Mouse (Mus musculus): ENCODE data around the gene Olfr547.
"Not testable (repeated sequence)": the region's sequence is repeated elsewhere in the genome, so short reads cannot be mapped to it uniquely, and the experiment has no call there.

Olfr547 gene

DNA sequence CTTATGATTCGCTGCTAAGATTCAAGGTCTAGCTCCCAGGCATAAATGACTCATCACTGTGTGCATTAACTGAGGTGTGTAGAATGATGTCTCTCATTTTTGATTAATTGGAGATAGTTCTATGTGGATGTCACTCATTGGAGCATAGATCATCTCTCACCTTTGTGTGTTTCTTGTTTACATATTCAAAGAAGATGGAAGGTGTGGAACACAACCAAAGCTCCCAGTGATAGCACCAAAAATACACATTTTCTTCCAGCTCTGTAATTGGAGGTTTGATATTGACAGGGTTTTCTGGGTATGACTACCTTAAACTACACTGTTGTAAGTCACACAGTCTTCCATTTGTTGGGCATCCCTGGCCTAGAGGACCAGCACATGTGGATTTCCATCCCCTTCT is at the start of gene Olfr547:
Olfr547 (plus strand) TSS at position 301 of the 400 bp plus-strand sequence.
- DNase-seq (ENCODE audit: low spot score in 2 of 2), result no peak

GRCm38 (mm10) chr7:102484766-102485165 is 49.8 kb upstream of the Olfr547 start:
- not testable (repeated sequence) for DNase-seq (ENCODE audit: low spot score in 2 of 2)

GRCm38 (mm10) chr7:102486105-102486504 is 48.4 kb upstream of the Olfr547 start:
- no peak for DNase-seq (ENCODE audit: low spot score in 2 of 2)

GRCm38 (mm10) chr7:102488161-102488560 is 46.4 kb upstream of the Olfr547 start, which contains the start of gene Olfr544:
Olfr544 (minus strand) TSS chr7:102488313.
- DNase-seq (ENCODE audit: low spot score in 2 of 2), result no peak

DNA sequence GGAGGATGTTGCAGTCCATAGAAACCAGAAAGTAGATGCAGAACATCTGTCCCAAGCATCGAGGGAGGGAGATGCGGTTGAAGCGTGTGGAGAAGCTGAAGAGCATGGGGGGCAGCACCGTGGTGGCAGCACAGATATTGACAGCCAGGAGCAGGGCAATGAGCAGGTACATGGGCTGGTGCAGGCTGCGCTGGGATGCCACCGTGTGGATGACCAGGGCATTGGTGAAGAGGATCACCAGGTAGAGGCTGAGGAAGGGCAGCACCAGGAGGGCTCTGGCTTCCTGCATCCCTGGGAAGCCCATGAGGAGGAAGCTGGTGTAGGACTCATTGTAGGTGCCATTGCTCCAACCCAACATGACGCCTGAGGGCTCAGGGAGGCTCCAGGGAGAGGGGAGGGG is 40.1 kb upstream of the Olfr547 start:
- not testable (repeated sequence) for DNase-seq (ENCODE audit: low spot score in 2 of 2)

- no peak for DNase-seq (ENCODE audit: low spot score in 2 of 2)
These were observed 35.1 kb upstream of the Olfr547 start, which contains the start of gene Olfr545 for GRCm38 (mm10) chr7:102499473-102499872. Olfr545 (minus strand) TSS chr7:102499573.

GRCm38 (mm10) chr7:102501986-102502385 is 32.6 kb upstream of the Olfr547 start:
- DNase-seq (ENCODE audit: low spot score in 2 of 2), result no peak

DNA sequence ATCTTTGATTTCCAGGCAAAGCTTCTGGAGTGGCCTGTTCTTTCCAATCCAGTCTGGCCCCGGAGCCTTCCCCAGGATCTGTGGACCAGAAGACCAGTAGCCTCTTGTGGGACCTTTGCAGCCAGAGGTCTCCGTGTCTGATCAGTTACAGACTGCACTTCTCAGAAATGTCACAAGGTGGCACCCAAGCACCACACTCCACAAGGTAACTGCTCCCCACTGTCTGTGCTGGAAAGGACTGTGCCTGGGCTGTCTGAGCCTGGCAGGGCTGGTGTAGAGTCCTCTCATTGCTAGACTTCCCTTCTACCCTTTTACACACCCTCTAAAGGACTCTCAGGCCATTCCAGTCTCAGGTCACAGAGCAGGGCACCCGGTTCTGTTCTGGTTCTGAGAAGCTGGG is 27.7 kb upstream of the Olfr547 start:
- DNase-seq (ENCODE audit: low spot score in 2 of 2), result peak; percentile 62 to 83

- no peak for DNase-seq (ENCODE audit: low spot score in 2 of 2)
These were observed 26.5 kb upstream of the Olfr547 start for GRCm38 (mm10) chr7:102508066-102508465.

GRCm38 (mm10) chr7:102508666-102509065 is 25.9 kb upstream of the Olfr547 start:
- DNase-seq (ENCODE audit: low spot score in 2 of 2), result no peak

- DNase-seq (ENCODE audit: low spot score in 2 of 2), result no peak
These were observed 24.8 kb upstream of the Olfr547 start for GRCm38 (mm10) chr7:102509726-102510125.

- DNase-seq (ENCODE audit: low spot score in 2 of 2), result no peak
These were observed 22.6 kb upstream of the Olfr547 start for GRCm38 (mm10) chr7:102511927-102512326.

GRCm38 (mm10) chr7:102512814-102513435 is 21.6 kb upstream of the Olfr547 start:
- DNase-seq (ENCODE audit: low spot score in 2 of 2), result peak; percentile 80 to 96

GRCm38 (mm10) chr7:102514144-102514543 is 20.4 kb upstream of the Olfr547 start:
- no peak for DNase-seq (ENCODE audit: low spot score in 2 of 2)

- no peak for DNase-seq (ENCODE audit: low spot score in 2 of 2)
These were observed 18.1 kb upstream of the Olfr547 start for GRCm38 (mm10) chr7:102516261-102517050.

DNA sequence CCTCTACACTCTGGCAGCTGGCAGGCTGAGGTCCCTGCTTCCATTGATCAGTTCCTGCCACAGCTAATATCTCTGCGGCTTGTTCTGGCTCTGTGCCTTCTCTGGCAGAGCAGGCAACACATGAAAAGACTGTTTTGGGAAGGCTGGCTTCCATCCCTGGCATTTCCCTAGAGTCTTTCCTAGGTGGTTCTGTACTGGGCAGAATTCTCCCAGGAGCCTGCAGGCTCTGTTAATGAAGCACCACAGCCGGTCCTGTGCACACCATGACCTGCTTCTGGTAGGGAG is 17.6 kb upstream of the Olfr547 start:
- DNase-seq (ENCODE audit: low spot score in 2 of 2), result no peak

- DNase-seq (ENCODE audit: low spot score in 2 of 2), result no peak
These were observed 5.5 kb upstream of the Olfr547 start for GRCm38 (mm10) chr7:102529052-102529451.

DNA sequence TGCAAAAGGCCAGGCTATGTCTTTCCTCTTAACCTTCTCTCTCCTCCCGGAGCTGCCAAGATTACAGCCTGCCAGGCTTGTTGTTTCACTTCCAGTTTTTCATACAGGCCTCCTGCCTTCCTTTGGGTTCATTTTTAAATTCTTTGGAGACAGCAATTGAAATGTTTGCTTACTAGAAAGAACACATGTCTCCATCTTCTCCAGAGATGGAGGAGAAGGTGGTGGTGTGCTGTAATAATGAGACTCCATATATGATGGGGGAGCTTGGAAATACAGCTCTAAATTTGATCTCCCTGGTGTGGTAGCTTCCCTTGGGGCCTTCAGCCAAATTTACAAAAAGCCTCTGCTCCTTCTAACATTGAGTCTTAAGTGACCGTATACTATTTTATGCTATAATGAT is 6.0 kb downstream of the Olfr547 start, which contains the start of gene Olfr548-ps1:
Olfr548-ps1 (plus strand) TSS at position 301 of the 400 bp plus-strand sequence.
- DNase-seq (ENCODE audit: low spot score in 2 of 2), result no peak

DNA sequence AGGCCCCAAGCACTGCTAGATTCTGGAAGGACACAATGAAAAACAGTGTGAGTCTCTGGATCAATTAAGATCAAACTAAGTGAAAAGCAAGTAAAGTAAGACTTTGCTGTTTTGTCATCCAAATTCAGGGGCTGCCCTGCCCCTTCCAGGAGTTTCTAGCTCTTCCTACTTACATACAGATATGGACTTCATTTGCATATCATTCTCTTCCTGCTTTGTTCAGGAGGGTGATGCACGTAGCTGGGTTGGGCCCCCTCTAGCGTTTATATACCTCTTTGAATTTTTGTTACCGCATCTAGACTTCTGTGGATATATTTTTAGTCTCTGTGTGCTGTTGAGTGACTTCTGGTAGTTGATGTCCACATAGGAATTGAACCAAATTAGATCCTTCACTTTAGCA is 6.7 kb downstream of the Olfr547 start:
- DNase-seq (ENCODE audit: low spot score in 2 of 2), result no peak

DNA sequence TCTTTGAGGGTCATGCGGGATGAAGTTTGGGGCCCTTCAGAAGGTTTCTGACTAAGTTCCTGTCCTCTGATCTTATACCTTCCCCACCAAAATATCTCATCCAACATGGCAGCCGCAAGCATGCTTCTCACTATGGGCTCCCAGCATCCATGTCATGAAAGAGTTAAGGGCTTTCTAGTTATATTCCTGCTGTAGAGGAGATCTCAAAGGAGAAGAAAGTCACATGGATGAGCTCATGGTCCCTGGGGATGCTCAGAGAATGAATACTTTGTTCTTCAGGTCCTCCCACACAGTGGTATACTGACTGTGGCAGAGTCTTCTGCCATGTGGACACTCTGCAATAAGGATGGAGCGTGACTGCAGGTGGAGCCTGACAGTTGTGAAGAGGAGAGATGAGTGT is 15.0 kb downstream of the Olfr547 start, which contains the start of gene Olfr549:
Olfr549 (plus strand) TSS at position 301 of the 400 bp plus-strand sequence.
- no peak for DNase-seq (ENCODE audit: low spot score in 2 of 2)

DNA sequence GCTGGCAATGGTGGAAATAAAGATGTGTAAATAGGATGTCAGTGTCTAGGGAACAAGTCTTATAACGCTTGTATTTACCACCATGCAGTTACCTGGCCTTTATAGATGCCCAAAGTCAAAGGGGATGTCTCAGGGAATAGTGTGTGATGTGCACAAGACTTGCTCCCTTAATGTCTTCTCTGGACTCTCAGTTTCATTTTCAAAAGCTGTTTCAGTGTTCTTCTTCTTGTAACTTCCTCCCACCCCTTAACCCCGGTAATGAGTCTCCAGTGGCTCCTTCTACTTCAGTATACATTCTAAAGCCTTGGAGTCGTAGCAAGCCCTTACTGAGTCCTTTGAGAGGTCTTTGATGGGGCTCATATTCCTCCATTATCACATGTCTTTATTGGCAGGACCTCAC is 18.7 kb downstream of the Olfr547 start:
- no peak for DNase-seq (ENCODE audit: low spot score in 2 of 2)

GRCm38 (mm10) chr7:102564999-102565997 is 30.7 kb downstream of the Olfr547 start, which contains the start of gene Trim21:
Trim21 (minus strand) TSS chr7:102565486.
- peak; percentile 85 to 89 for DNase-seq (ENCODE audit: low spot score in 2 of 2)
